Mouse (Mus musculus): ENCODE results near the gene Ptprb. TPM values are rescaled to one million over a fixed set of nuclear protein-coding genes. Genes with fewer than 3 reads are reported as not detected.

The Ptprb gene
- polyA plus RNA-seq, 1 experiment from 2014 or later, result 2.6 TPM

DNA sequence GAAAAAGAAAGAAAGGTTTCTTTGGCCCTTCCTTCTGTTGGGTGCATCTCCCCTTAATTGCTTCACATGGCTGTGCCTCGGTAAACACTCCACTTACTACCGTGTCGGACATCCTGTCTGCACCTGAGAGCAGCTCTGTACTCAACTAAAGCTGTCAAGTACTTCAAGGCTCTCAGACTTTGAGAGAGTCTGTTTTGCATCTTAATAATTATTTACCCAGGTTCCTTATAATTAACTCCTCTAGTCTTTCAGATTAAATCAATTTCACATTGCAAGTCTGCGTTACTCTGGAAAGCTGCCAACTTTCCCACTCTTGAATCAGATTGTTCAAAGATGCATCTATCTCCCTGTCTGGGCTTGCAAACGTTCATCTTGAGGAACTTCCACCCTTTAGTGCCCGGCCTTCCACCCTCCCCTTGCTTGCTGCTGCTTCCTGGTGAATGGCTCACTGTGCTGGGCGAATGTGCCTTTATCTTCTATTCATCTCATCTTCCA, 111.1 kb downstream of the Ptprb start:
- peak; percentile 44; the same call in 1 of the 2 replicates for ATAC-seq (ENCODE audit: low FRiP score, low read depth)
- Histone ChIP-seq H3K4me3 (no peak overlapping the region), H3K27ac (no peak overlapping the region), H3K9me3 (no peaks in the 10 kb centered on the region), H3K4me2 (replicated peaks) (no peak overlapping the region), H3K4me1 (peaks cover 15% of the 10 kb centered on the region), H3K27me3 (no peaks in the 10 kb centered on the region), H3K36me3 (no peaks in the 10 kb centered on the region), H3K9ac (no peak overlapping the region)
- 28% methylated on average over 7 of the region's 7 CpGs for WGBS

GRCm38 (mm10) chr10:116388840-116389239, 113.5 kb downstream of the Ptprb start:
- no peak overlapping the region for H3K9ac ChIP-seq
- H3K4me2 ChIP-seq (replicated peaks), result no peak overlapping the region
- 73% methylated on average over 6 of the region's 6 CpGs for WGBS
- no peak overlapping the region for H3K4me3 ChIP-seq
- ATAC-seq (ENCODE audit: low FRiP score, low read depth), result no peak
- no peak overlapping the region for H3K27ac ChIP-seq
- H3K36me3 ChIP-seq, result no peaks in the 10 kb centered on the region
- H3K4me1 ChIP-seq, result peaks cover 27% of the 10 kb centered on the region
- no peaks in the 10 kb centered on the region for H3K9me3 ChIP-seq
- H3K27me3 ChIP-seq, result no peaks in the 10 kb centered on the region

DNA sequence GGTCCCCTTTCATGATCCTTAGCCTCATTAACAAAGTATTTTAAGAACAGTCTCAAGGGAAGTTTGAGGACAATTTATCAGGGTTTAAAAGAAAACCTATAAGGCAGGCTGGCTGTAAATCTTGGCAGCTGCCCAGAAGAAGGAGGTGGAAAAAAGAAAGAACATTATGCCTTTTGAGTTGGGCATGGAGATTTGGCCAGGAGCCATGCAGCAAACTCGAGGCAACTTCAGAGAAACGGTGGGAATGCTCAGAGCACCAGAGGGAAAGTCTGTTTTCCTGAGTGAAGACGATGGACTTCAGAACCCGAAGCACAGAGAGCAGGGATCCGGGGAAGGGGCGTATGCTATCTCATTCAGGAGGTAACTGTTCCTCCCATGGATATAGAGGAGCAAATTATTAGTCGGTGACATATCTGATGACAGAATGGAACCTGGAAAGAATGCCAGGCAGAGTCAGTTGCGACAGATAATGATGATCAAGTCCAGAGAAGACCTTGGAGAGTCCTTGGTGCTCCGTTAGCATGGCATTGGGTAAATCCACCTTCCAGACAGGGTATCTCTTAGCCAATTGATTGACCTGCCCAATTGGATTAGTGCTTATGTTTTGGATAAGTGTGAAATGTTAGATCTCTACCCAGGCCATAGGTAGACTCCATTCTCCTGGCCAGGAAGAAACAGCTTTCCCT, 118.6 kb downstream of the Ptprb start:
- Histone ChIP-seq H3K9ac (no peak overlapping the region), H3K4me2 (replicated peaks) (0 out of 2 replicates have a peak overlapping the region, but pooled peaks have one; percentile 7), H3K9me3 (no peaks in the 10 kb centered on the region), H3K4me1 (peaks cover 30% of the 10 kb centered on the region), H3K36me3 (no peaks in the 10 kb centered on the region), H3K27me3 (no peaks in the 10 kb centered on the region), H3K27ac (no peak overlapping the region; the same call in 1 of the 2 replicates), H3K4me3 (no peak overlapping the region)
- ATAC-seq (ENCODE audit: low FRiP score, low read depth), result no peak
- 59% methylated on average over 9 of the region's 9 CpGs for WGBS

DNA sequence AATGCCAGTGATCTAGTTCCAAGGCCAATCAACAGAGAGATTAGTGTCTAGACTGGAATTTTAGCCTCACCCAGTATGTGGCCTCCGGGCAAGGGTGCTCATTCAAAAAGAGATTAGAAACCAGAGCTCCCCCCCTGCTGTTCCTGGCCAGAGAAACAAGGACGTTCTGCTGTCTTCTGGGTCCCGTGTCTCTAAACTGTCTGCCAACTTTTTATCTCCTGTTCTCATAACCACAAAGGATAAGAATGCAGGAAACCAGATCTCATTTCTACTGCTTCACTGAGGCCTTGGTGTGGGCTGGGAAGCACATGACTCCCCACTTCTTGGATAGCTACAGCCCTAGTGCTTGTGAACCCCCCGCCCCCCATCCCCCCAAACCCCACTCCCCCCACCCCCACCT, 119.3 kb downstream of the Ptprb start:
- Histone ChIP-seq H3K4me2 (replicated peaks) (no peak overlapping the region), H3K27me3 (no peaks in the 10 kb centered on the region), H3K9me3 (no peaks in the 10 kb centered on the region), H3K4me3 (no peak overlapping the region), H3K4me1 (peaks cover 30% of the 10 kb centered on the region), H3K27ac (no peak overlapping the region), H3K9ac (no peak overlapping the region), H3K36me3 (no peaks in the 10 kb centered on the region)
- no peak for ATAC-seq (ENCODE audit: low FRiP score, low read depth)
- WGBS, result 37% methylated on average over 4 of the region's 4 CpGs

- H3K36me3 ChIP-seq, result no peaks in the 10 kb centered on the region
- no peak overlapping the region for H3K9ac ChIP-seq
- H3K4me1 ChIP-seq, result peaks cover 30% of the 10 kb centered on the region
- no peaks in the 10 kb centered on the region for H3K27me3 ChIP-seq
- H3K9me3 ChIP-seq, result no peaks in the 10 kb centered on the region
- H3K4me3 ChIP-seq, result no peak overlapping the region
- H3K27ac ChIP-seq, result no peak overlapping the region
- H3K4me2 ChIP-seq (replicated peaks), result no peak overlapping the region
- no peak for ATAC-seq (ENCODE audit: low FRiP score, low read depth)
- 77% methylated on average over 5 of the region's 5 CpGs for WGBS
These were observed 121.0 kb downstream of the Ptprb start for GRCm38 (mm10) chr10:116396279-116396678.

- no peaks in the 10 kb centered on the region for H3K9me3 ChIP-seq
- peaks cover 30% of the 10 kb centered on the region for H3K4me1 ChIP-seq
- H3K4me3 ChIP-seq, result no peak overlapping the region
- no peak overlapping the region for H3K9ac ChIP-seq
- H3K27ac ChIP-seq, result no peak overlapping the region
- ATAC-seq (ENCODE audit: low FRiP score, low read depth), result no peak
- H3K4me2 ChIP-seq (replicated peaks), result no peak overlapping the region
- 87% methylated on average over 13 of the region's 13 CpGs for WGBS
- H3K36me3 ChIP-seq, result no peaks in the 10 kb centered on the region
- no peaks in the 10 kb centered on the region for H3K27me3 ChIP-seq
These were observed 121.6 kb downstream of the Ptprb start for GRCm38 (mm10) chr10:116396966-116397365.

- H3K27me3 ChIP-seq, result no peaks in the 10 kb centered on the region
- peak overlapping the region; percentile 57 for H3K4me2 ChIP-seq (replicated peaks)
- H3K36me3 ChIP-seq, result no peaks in the 10 kb centered on the region
- H3K27ac ChIP-seq, result no peak overlapping the region
- no peak for ATAC-seq (ENCODE audit: low FRiP score, low read depth)
- peak overlapping the region; percentile 23 for H3K4me3 ChIP-seq
- no peaks in the 10 kb centered on the region for H3K9me3 ChIP-seq
- WGBS, result 22% methylated on average over 14 of the region's 14 CpGs
- H3K4me1 ChIP-seq, result peaks cover 30% of the 10 kb centered on the region
- peak overlapping the region; percentile 19; the same call in 1 of the 2 replicates for H3K9ac ChIP-seq
These were observed 122.2 kb downstream of the Ptprb start for GRCm38 (mm10) chr10:116397573-116397972.

GRCm38 (mm10) chr10:116397973-116398372, 122.7 kb downstream of the Ptprb start:
- WGBS, result 36% methylated on average over 12 of the region's 12 CpGs
- Histone ChIP-seq H3K9ac (no peak overlapping the region), H3K27ac (no peak overlapping the region), H3K4me1 (peaks cover 27% of the 10 kb centered on the region), H3K27me3 (no peaks in the 10 kb centered on the region), H3K9me3 (no peaks in the 10 kb centered on the region), H3K4me3 (peak overlapping the region; percentile 23), H3K4me2 (replicated peaks) (peak overlapping the region; percentile 57), H3K36me3 (no peaks in the 10 kb centered on the region)
- no peak; the same call in 1 of the 2 replicates for ATAC-seq (ENCODE audit: low FRiP score, low read depth)

- no peak overlapping the region for H3K4me3 ChIP-seq
- H3K9me3 ChIP-seq, result no peaks in the 10 kb centered on the region
- H3K4me1 ChIP-seq, result peaks cover 12% of the 10 kb centered on the region
- 0 out of 2 replicates have a peak, but pooled peaks cover 3% of the 10 kb centered on the region for H3K27me3 ChIP-seq
- H3K9ac ChIP-seq, result no peak overlapping the region
- no peaks in the 10 kb centered on the region for H3K36me3 ChIP-seq
- H3K27ac ChIP-seq, result no peak overlapping the region
- ATAC-seq (ENCODE audit: low FRiP score, low read depth), result no peak
- no peak overlapping the region for H3K4me2 ChIP-seq (replicated peaks)
- WGBS, result 82% methylated on average over 6 of the region's 6 CpGs
These were observed 127.6 kb downstream of the Ptprb start for GRCm38 (mm10) chr10:116402742-116403425.

DNA sequence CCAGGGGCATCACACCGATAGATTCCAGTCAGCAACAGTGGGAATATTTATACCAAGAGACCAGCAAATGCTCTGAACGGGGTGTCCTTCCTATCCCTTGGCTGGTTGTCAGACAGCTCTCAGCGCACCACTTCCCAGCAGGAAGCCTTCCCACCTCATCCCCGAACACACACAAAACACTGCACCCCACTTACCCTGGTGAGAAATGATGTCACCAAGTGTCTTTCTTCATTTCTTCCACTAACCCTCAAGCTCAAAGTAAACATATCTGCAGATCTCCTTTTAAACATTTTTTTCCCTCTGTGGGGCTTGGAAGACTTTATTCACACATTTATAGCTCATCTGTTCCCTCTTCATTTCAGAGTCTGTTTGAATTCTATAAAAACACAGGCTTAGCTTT, 128.4 kb downstream of the Ptprb start:
- H3K4me3 ChIP-seq, result no peak overlapping the region
- H3K27me3 ChIP-seq, result 0 out of 2 replicates have a peak, but pooled peaks cover 3% of the 10 kb centered on the region
- H3K36me3 ChIP-seq, result no peaks in the 10 kb centered on the region
- no peak for ATAC-seq (ENCODE audit: low FRiP score, low read depth)
- no peak overlapping the region for H3K27ac ChIP-seq
- no peak overlapping the region for H3K4me2 ChIP-seq (replicated peaks)
- H3K9me3 ChIP-seq, result no peaks in the 10 kb centered on the region
- 82% methylated on average over 4 of the region's 4 CpGs for WGBS
- H3K4me1 ChIP-seq, result peaks cover 10% of the 10 kb centered on the region
- no peak overlapping the region for H3K9ac ChIP-seq

- H3K9me3 ChIP-seq, result no peaks in the 10 kb centered on the region
- WGBS, result 93% methylated on average over 6 of the region's 6 CpGs
- H3K4me1 ChIP-seq, result peaks cover 10% of the 10 kb centered on the region
- H3K27ac ChIP-seq, result no peak overlapping the region
- H3K27me3 ChIP-seq, result 0 out of 2 replicates have a peak, but pooled peaks cover 3% of the 10 kb centered on the region
- H3K4me2 ChIP-seq (replicated peaks), result no peak overlapping the region
- no peaks in the 10 kb centered on the region for H3K36me3 ChIP-seq
- H3K4me3 ChIP-seq, result no peak overlapping the region
- H3K9ac ChIP-seq, result no peak overlapping the region
- no peak for ATAC-seq (ENCODE audit: low FRiP score, low read depth)
These were observed 129.7 kb downstream of the Ptprb start for GRCm38 (mm10) chr10:116405011-116405410.

GRCm38 (mm10) chr10:116407684-116408359, 132.5 kb downstream of the Ptprb start:
- no peak for ATAC-seq (ENCODE audit: low FRiP score, low read depth)
- no peak overlapping the region for H3K4me3 ChIP-seq
- H3K9me3 ChIP-seq, result no peaks in the 10 kb centered on the region
- H3K27ac ChIP-seq, result no peak overlapping the region
- H3K27me3 ChIP-seq, result 0 out of 2 replicates have a peak, but pooled peaks cover 3% of the 10 kb centered on the region
- peak overlapping the region; percentile 34 for H3K4me2 ChIP-seq (replicated peaks)
- H3K36me3 ChIP-seq, result no peaks in the 10 kb centered on the region
- 0 out of 2 replicates have a peak overlapping the region, but pooled peaks have one; percentile 13 for H3K9ac ChIP-seq
- H3K4me1 ChIP-seq, result peaks cover 10% of the 10 kb centered on the region
- 35% methylated on average over 19 of the region's 19 CpGs for WGBS

Measured in limb, embryonic 13.5 days (tissue).